Mouse (Mus musculus) olfactory bulb, adult 2 months (tissue): ENCODE measurements around the gene Olfr894. TPM values are rescaled to one million over a fixed set of nuclear protein-coding genes. Genes with fewer than 3 reads are reported as not detected.
"Not testable (repeated sequence)": the region's sequence is repeated elsewhere in the genome, so short reads cannot be mapped to it uniquely, and the experiment has no call there.

Experiments
- H3K27ac ChIP-seq: fragments of 200-500 bp; 2 replicates; pipeline ENCODE4 v1.5.1; 2012; ENCODE audit warnings: low read depth, low read length; ENCODE audit not compliant: insufficient read depth
- H3K4me1 ChIP-seq: fragments of 200-500 bp; 2 replicates; pipeline ENCODE4 v1.6.1; 2012; ENCODE audit warnings: low read length; ENCODE audit not compliant: control insufficient read depth, insufficient read depth
- H3K4me3 ChIP-seq: fragments of 200-500 bp; 2 replicates; pipeline ENCODE4 v1.5.1; 2012; ENCODE audit warnings: mild to moderate bottlenecking, low read depth, low read length, moderate library complexity; ENCODE audit not compliant: insufficient read depth
- CTCF ChIP-seq: fragments of 200-500 bp; IDR thresholded peaks from 2 replicates; pipeline ENCODE4 v1.5.1; 2012; ENCODE audit warnings: low read depth, mild to moderate bottlenecking, low read length, moderate library complexity; ENCODE audit not compliant: insufficient read depth
- POLR2A ChIP-seq: fragments of 200-500 bp; IDR thresholded peaks from 2 replicates; pipeline ENCODE4 v1.6.1; 2012; ENCODE audit warnings: mild to moderate bottlenecking, low read depth, low read length, moderate library complexity; ENCODE audit not compliant: insufficient read depth
- WGBS: fragments of 180-500 bp; shearing (Covaris S2); methylation state at CpG from one replicate; pipeline ENCODE4 v1.1.7; 2018; 5-methylcytosine and 5-hydroxymethylcytosine counted together
- polyA plus RNA-seq: library from polyadenylated mRNA; stranded (reverse); fragments of >200 nt; gene quantifications from 2 replicates; pipeline ENCODE4 v1.2.4, GENCODE M21; 2012; ENCODE audit warnings: low replicate concordance; ENCODE audit not compliant: missing spikeins, insufficient read depth, insufficient read length

Gene Olfr894
- not detected in 2 replicates for polyA plus RNA-seq

DNA sequence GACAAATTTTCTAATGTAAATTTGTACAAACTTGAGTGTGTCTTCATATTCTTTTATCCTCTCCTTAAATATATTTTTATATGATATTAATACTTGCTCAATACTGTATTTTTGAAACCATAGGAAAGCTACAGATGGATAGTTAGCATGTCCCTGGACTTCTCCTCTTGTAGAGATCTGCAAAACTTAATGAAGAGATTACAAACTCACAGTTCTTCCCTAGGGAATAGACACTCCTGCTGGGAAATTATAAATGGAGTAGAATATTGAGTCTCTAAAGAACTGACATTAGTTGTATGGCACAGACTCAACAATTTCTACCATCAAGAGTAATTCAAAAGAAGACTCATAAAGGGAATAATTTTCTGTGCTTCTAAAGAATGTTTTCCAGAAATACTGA, at the start of gene Olfr894:
Gene Olfr894 (plus strand): TSS at position 301 of the 400 bp plus-strand sequence.
- H3K4me3 ChIP-seq, result no peak within 1 kb of the TSS
- H3K27ac ChIP-seq, result no peak within 1 kb of the TSS
- TF ChIP-seq POLR2A (no peak), CTCF (no peak)
- no peaks in the 10 kb centered on the region for H3K4me1 ChIP-seq

DNA sequence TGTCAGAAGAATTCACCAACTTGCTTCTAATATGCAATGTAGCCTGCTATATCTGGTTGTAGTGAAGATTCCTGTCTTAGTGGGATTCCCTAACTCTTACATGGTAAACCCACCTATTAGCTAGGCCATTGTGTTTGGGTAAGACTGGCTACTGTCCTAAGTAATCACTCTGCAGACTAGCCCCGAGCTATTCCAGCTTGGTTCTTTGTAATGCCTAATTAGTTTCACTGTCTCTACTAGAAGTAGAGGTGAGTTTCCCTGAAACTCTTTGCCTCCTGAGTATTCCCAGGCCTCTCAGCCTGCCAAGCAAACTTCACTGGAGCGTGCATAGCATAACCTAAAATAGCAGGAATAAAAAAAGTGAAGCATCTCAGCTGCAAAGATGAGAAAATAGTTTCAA, 49.5 kb upstream of the Olfr894 start:
- H3K4me3 ChIP-seq, H3K27ac ChIP-seq, H3K4me1 ChIP-seq: not testable (repeated sequence)
- WGBS, result 45% methylated on average over 2 of the region's 2 CpGs

DNA sequence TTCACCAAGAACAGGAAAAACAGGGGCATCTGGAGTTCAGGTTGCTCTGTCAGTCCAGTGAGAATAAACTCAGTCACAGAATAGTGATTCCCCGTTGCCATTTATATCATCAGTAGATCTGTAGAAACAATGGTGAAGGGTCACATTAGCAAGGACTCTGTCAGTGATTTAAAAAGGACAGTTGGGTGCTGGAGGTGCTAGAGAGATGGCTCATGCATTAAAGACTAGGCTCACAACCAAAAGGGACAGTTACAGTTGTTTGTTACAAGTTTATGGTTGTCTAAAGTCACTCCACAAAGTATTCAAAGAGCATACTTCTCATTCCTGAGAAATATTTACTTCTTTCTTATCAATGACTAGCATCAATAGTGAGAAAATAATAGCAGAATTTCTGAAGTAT, 37.1 kb upstream of the Olfr894 start, which contains the start of gene Olfr891:
Gene Olfr891 (minus strand): TSS at position 101 of the 400 bp plus-strand sequence.
- TF ChIP-seq CTCF (no peak), POLR2A (no peak)
- Histone ChIP-seq H3K4me1 (no peaks in the 10 kb centered on the region), H3K27ac (no peak within 1 kb of the TSS), H3K4me3 (no peak within 1 kb of the TSS)
- WGBS, result 86% methylated on average over 1 of the region's 1 CpGs

DNA sequence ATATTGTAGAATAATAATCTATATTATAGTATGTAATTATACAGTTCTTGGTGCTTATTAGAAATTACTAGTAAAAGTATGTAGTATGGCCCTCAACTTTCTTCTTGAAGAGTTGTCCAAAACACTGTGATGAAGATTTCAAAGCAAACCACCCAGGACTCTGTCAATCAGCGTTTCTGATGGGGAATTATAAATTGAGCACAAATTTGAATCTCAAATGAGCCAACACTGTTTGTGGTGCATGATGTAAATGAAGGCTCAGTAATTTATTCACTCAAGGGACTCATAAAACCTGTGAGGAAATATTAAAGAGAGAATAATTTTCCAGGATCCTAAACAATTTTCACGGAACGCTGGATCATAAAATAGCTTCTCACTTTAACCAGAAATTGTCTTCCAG, 9.8 kb upstream of the Olfr894 start, which contains the start of gene Olfr893:
Gene Olfr893 (plus strand): TSS at position 301 of the 400 bp plus-strand sequence.
- TF ChIP-seq POLR2A (no peak), CTCF (no peak)
- WGBS, result 86% methylated on average over 3 of the region's 3 CpGs
- Histone ChIP-seq H3K27ac (no peak within 1 kb of the TSS), H3K4me3 (no peak within 1 kb of the TSS), H3K4me1 (no peaks in the 10 kb centered on the region)

DNA sequence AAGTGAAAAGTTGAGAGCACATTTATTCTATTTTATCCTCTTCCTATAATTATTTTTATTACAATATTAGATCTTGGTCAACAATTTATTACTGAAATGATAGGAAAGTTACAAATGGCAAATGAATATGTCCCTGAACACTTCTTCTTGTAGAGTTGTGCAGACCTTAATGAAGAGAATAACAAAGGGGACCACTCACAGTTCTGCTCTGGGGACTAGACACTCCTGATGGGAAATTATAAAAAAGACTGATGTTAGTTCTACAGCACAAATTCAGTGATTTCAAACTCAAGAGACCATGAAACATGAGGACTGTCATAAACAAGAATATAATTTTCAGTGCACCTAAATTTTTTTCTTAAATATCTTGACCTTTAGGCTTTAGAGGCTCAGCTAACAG, 34.6 kb downstream of the Olfr894 start, which contains the start of gene Olfr143:
Gene Olfr143 (plus strand): TSS at position 301 of the 400 bp plus-strand sequence.
- Histone ChIP-seq H3K4me3 (no peak within 1 kb of the TSS), H3K27ac (no peak within 1 kb of the TSS), H3K4me1 (no peaks in the 10 kb centered on the region)
- TF ChIP-seq CTCF, result no peak
- no peak for TF ChIP-seq POLR2A

DNA sequence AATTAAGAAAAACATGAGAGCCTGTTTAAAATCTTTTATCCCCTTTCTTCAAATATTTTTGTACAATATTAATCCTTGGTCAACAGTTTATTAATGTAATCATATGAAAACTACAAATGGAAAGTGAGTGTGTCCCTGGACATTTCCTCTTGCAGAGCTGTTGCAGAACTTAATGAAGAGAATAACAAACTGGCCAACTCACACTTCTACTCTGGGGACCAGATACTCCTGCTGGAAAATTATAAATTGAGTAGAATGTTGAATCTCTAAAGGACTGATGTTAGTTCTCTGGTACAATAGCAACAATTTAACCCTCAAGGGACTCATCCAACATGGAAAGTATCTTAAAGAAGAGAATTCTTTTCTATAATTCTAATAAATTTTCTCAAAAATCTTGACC, 49.7 kb downstream of the Olfr894 start, which contains the start of gene Olfr895:
Gene Olfr895 (plus strand): TSS at position 301 of the 400 bp plus-strand sequence.
- TF ChIP-seq POLR2A (no peak), CTCF (no peak)
- Histone ChIP-seq H3K27ac (no peak within 1 kb of the TSS), H3K4me3 (no peak within 1 kb of the TSS), H3K4me1 (no peaks in the 10 kb centered on the region)

Other genes starting within 250 kb of the Olfr894 start
- gene Olfr881, start 226.2 kb upstream of the Olfr894 start, polyA plus RNA-seq, result not detected in 2 replicates
- not detected in 2 replicates for gene Olfr883, start 192.2 kb upstream of the Olfr894 start, polyA plus RNA-seq
- not detected in 2 replicates for gene Olfr884, start 171.5 kb upstream of the Olfr894 start, polyA plus RNA-seq
- not detected in 2 replicates for gene Olfr885, start 156.7 kb upstream of the Olfr894 start, polyA plus RNA-seq
- not detected in 2 replicates for gene Olfr887, start 134.0 kb upstream of the Olfr894 start, polyA plus RNA-seq
- not detected in 2 replicates for gene Olfr888, start 109.9 kb upstream of the Olfr894 start, polyA plus RNA-seq
- gene Olfr889, start 102.9 kb upstream of the Olfr894 start, polyA plus RNA-seq, result not detected in 2 replicates
- gene Olfr890, start 75.5 kb upstream of the Olfr894 start, polyA plus RNA-seq, result not detected in 2 replicates
- not detected in 2 replicates for gene Olfr891, start 37.2 kb upstream of the Olfr894 start, polyA plus RNA-seq
- gene Olfr893, start 9.7 kb upstream of the Olfr894 start, polyA plus RNA-seq, result not detected in 2 replicates
- gene Olfr143, start 34.7 kb downstream of the Olfr894 start, polyA plus RNA-seq, result not detected in 2 replicates
- gene Olfr895, start 49.8 kb downstream of the Olfr894 start, polyA plus RNA-seq, result not detected in 2 replicates
- not detected in 2 replicates for gene Olfr896-ps1, start 73.1 kb downstream of the Olfr894 start, polyA plus RNA-seq
- not detected in 2 replicates for gene Olfr25, start 111.0 kb downstream of the Olfr894 start, polyA plus RNA-seq
- gene Olfr898, start 130.4 kb downstream of the Olfr894 start, polyA plus RNA-seq, result not detected in 2 replicates
- gene Olfr250, start 148.8 kb downstream of the Olfr894 start, polyA plus RNA-seq, result not detected in 2 replicates
- not detected in 2 replicates for gene Olfr251, start 159.0 kb downstream of the Olfr894 start, polyA plus RNA-seq
- not detected in 2 replicates for gene Olfr147, start 183.6 kb downstream of the Olfr894 start, polyA plus RNA-seq
- gene Olfr901, start 211.4 kb downstream of the Olfr894 start, polyA plus RNA-seq, result not detected in 2 replicates
- gene Olfr902, start 229.6 kb downstream of the Olfr894 start, polyA plus RNA-seq, result not detected in 2 replicates
- not detected in 2 replicates for gene Olfr904, start 245.1 kb downstream of the Olfr894 start, polyA plus RNA-seq